Mouse (Mus musculus): ENCODE data around the gene Eed. TPM values are rescaled to one million over a fixed set of nuclear protein-coding genes. Genes with fewer than 3 reads are reported as not detected.

The Eed gene
- total and polyA plus RNA-seq, 3 experiments, result 108 to 267 (median 143) TPM

- no peak; the same call in 1 of the 2 replicates for TF ChIP-seq JUN (IDR thresholded peaks at IDR 0.05; ENCODE audit: insufficient read depth, low read depth, low read length)
- TF ChIP-seq CHD2 (IDR thresholded peaks at IDR 0.05; ENCODE audit: low read length), result no peak
These were observed 26.2 kb upstream of the Eed start (continued) for GRCm38 (mm10) chr7:90006667-90007653.

GRCm38 (mm10) chr7:90004781-90005180, 24.0 kb upstream of the Eed start:
- in situ Hi-C loops (cut with MboI; ENCODE audit: low pct_ligation_motif_present, low pct_unique_long_range_greater_than_20kb, low sequenced_read_pairs), result loop anchor here (10.0 to 25.0 kb wide), 3 partner anchors 150 to 433 kb away; partner anchors contain the start of genes Ccdc83, Ccdc89 and Crebzf
- DNase-seq (ENCODE audit: extremely low read depth), result no peak
- dilution Hi-C loops (cut with MboI; ENCODE audit: extremely low pct_ligation_motif_present, extremely low pct_unique_long_range_greater_than_20kb, low sequenced_read_pairs), result no loop called here

GRCm38 (mm10) chr7:90002375-90002774, 21.6 kb upstream of the Eed start:
- H3K9me3 ChIP-seq (replicated peaks; ENCODE audit: low read length), result no peaks in the 10 kb centered on the region
- H3K27me3 ChIP-seq (replicated peaks), result no peaks in the 10 kb centered on the region
- H3K4me3 ChIP-seq (replicated peaks in 1 of 3; ENCODE audit: low read depth in 2 of 3, low read length in 2 of 3, poor library complexity in 1 of 3), result no peak overlapping the region
- H3K9ac ChIP-seq (ENCODE audit: insufficient read depth, low read depth), result no peak overlapping the region
- peaks cover 5 to 25% of the 10 kb centered on the region in 2 experiments for H3K4me1 ChIP-seq (ENCODE audit: control insufficient read depth in 1 of 2, insufficient read depth in 2 of 2)
- no peaks in the 10 kb centered on the region for H3K36me3 ChIP-seq (replicated peaks in 1 of 2; ENCODE audit: control insufficient read depth in 1 of 2, insufficient read depth in 1 of 2, low read length in 1 of 2)
- dilution Hi-C loops (cut with MboI; ENCODE audit: extremely low pct_ligation_motif_present, extremely low pct_unique_long_range_greater_than_20kb, low sequenced_read_pairs) (no loop called here), in situ Hi-C loops (cut with MboI; ENCODE audit: low pct_ligation_motif_present, low pct_unique_long_range_greater_than_20kb, low sequenced_read_pairs) (loop anchor here (10.0 to 25.0 kb wide), 3 partner anchors 152 to 435 kb away; partner anchors contain the start of genes Ccdc83, Ccdc89 and Crebzf)
- no peak overlapping the region for H3K27ac ChIP-seq (ENCODE audit: insufficient read depth, low read depth)
- no peak overlapping the region for H3K4me2 ChIP-seq (ENCODE audit: insufficient read depth, low read depth, poor library complexity, severe bottlenecking)
- TF ChIP-seq CTCF (conservative IDR thresholded peaks at IDR 0.05 in 1 of 2, IDR thresholded peaks at IDR 0.05 in 1 of 2; ENCODE audit: low read depth in 2 of 2, low read length in 2 of 2) (no peak), ZNF384 (IDR thresholded peaks at IDR 0.05; ENCODE audit: low read depth, low read length) (no peak), USF1 (IDR thresholded peaks at IDR 0.05; ENCODE audit: low read depth, low read length) (no peak), ELF1 (IDR thresholded peaks at IDR 0.05; ENCODE audit: low read depth, low read length) (no peak), TCF12 (IDR thresholded peaks at IDR 0.05; ENCODE audit: low read depth, low read length) (no peak), NRF1 (IDR thresholded peaks at IDR 0.05; ENCODE audit: low read depth, low read length) (no peak), UBTF (IDR thresholded peaks at IDR 0.05; ENCODE audit: low read depth, low read length) (no peak), NELFE (IDR thresholded peaks at IDR 0.05; ENCODE audit: low read depth, low read length) (no peak)
- H3K79me2 ChIP-seq (replicated peaks; ENCODE audit: control insufficient read depth, extremely low read depth, insufficient read depth, poor library complexity, severe bottlenecking), result no peaks in the 10 kb centered on the region
- DNase-seq (ENCODE audit: extremely low read depth), result no peak

More at GRCm38 (mm10) chr7:90004781-90005180, 24.0 kb upstream of the Eed start:
- H3K4me2 ChIP-seq (ENCODE audit: insufficient read depth, low read depth, poor library complexity, severe bottlenecking), result no peak overlapping the region
- H3K36me3 ChIP-seq (replicated peaks in 1 of 2; ENCODE audit: control insufficient read depth in 1 of 2, insufficient read depth in 1 of 2, low read length in 1 of 2), result no peaks in the 10 kb centered on the region
- no peak overlapping the region for H3K9ac ChIP-seq (ENCODE audit: insufficient read depth, low read depth)
- peaks cover 3 to 28% of the 10 kb centered on the region in 2 experiments; a peak in 3 of 4 replicates for H3K4me1 ChIP-seq (ENCODE audit: control insufficient read depth in 1 of 2, insufficient read depth in 2 of 2)
- H3K27ac ChIP-seq (ENCODE audit: insufficient read depth, low read depth), result no peak overlapping the region
- H3K79me2 ChIP-seq (replicated peaks; ENCODE audit: control insufficient read depth, extremely low read depth, insufficient read depth, poor library complexity, severe bottlenecking), result no peaks in the 10 kb centered on the region
- H3K9me3 ChIP-seq (replicated peaks; ENCODE audit: low read length), result no peaks in the 10 kb centered on the region
- TF ChIP-seq MEF2A (IDR thresholded peaks at IDR 0.05; ENCODE audit: borderline replicate concordance, low read depth, low read length) (no peak), POLR2AphosphoS2 (IDR thresholded peaks at IDR 0.05; ENCODE audit: low read depth, low read length) (no peak), SIN3A (IDR thresholded peaks at IDR 0.05; ENCODE audit: low read length) (no peak), IRF4 (IDR thresholded peaks at IDR 0.05; ENCODE audit: low read depth, low read length) (no peak), RCOR1 (conservative IDR thresholded peaks at IDR 0.05; ENCODE audit: low read depth, low read length) (no peak), HCFC1 (IDR thresholded peaks at IDR 0.05; ENCODE audit: low read depth, low read length) (no peak), JUN (IDR thresholded peaks at IDR 0.05; ENCODE audit: insufficient read depth, low read depth, low read length) (no peak), CTCF (conservative IDR thresholded peaks at IDR 0.05 in 1 of 2, IDR thresholded peaks at IDR 0.05 in 1 of 2; ENCODE audit: low read depth in 2 of 2, low read length in 2 of 2) (no peak), POLR2A (IDR thresholded peaks at IDR 0.05; ENCODE audit: low read depth, low read length) (no peak), GABPA (IDR thresholded peaks at IDR 0.05; ENCODE audit: insufficient replicate concordance, low read depth, low read length) (no peak), USF1 (IDR thresholded peaks at IDR 0.05; ENCODE audit: low read depth, low read length) (no peak), ELF1 (IDR thresholded peaks at IDR 0.05; ENCODE audit: low read depth, low read length) (no peak), RAD21 (IDR thresholded peaks at IDR 0.05; ENCODE audit: low read depth, low read length) (no peak), MYC (IDR thresholded peaks at IDR 0.05; ENCODE audit: low read depth, low read length) (no peak), CHD1 (IDR thresholded peaks at IDR 0.05; ENCODE audit: low read depth, low read length) (no peak), ZC3H11A (IDR thresholded peaks at IDR 0.05; ENCODE audit: low read depth, low read length) (no peak), ETS1 (conservative IDR thresholded peaks at IDR 0.05; ENCODE audit: low read depth, low read length) (no peak), SMC3 (IDR thresholded peaks at IDR 0.05; ENCODE audit: low read depth, low read length) (no peak), MXI1 (IDR thresholded peaks at IDR 0.05; ENCODE audit: low read depth, low read length) (no peak)
- no peaks in the 10 kb centered on the region for H3K27me3 ChIP-seq (replicated peaks)
- no peak overlapping the region for H3K4me3 ChIP-seq (replicated peaks in 1 of 3; ENCODE audit: low read depth in 2 of 3, low read length in 2 of 3, poor library complexity in 1 of 3)

Measured in CH12.LX (cell line).